Mouse (Mus musculus) olfactory bulb, adult 2 months (tissue): ENCODE measurements around the gene Cox5b. TPM values are rescaled to one million over a fixed set of nuclear protein-coding genes. Genes with fewer than 3 reads are reported as not detected.

Experiments
- H3K27ac ChIP-seq: fragments of 200-500 bp; 2 replicates; pipeline ENCODE4 v1.5.1; 2012; ENCODE audit warnings: low read depth, low read length; ENCODE audit not compliant: insufficient read depth
- H3K4me1 ChIP-seq: fragments of 200-500 bp; 2 replicates; pipeline ENCODE4 v1.6.1; 2012; ENCODE audit warnings: low read length; ENCODE audit not compliant: control insufficient read depth, insufficient read depth
- H3K4me3 ChIP-seq: fragments of 200-500 bp; 2 replicates; pipeline ENCODE4 v1.5.1; 2012; ENCODE audit warnings: mild to moderate bottlenecking, low read depth, low read length, moderate library complexity; ENCODE audit not compliant: insufficient read depth
- CTCF ChIP-seq: fragments of 200-500 bp; IDR thresholded peaks from 2 replicates; pipeline ENCODE4 v1.5.1; 2012; ENCODE audit warnings: low read depth, mild to moderate bottlenecking, low read length, moderate library complexity; ENCODE audit not compliant: insufficient read depth
- POLR2A ChIP-seq: fragments of 200-500 bp; IDR thresholded peaks from 2 replicates; pipeline ENCODE4 v1.6.1; 2012; ENCODE audit warnings: mild to moderate bottlenecking, low read depth, low read length, moderate library complexity; ENCODE audit not compliant: insufficient read depth
- WGBS: fragments of 180-500 bp; shearing (Covaris S2); methylation state at CpG from one replicate; pipeline ENCODE4 v1.1.7; 2018; 5-methylcytosine and 5-hydroxymethylcytosine counted together
- polyA plus RNA-seq: library from polyadenylated mRNA; stranded (reverse); fragments of >200 nt; gene quantifications from 2 replicates; pipeline ENCODE4 v1.2.4, GENCODE M21; 2012; ENCODE audit warnings: low replicate concordance; ENCODE audit not compliant: missing spikeins, insufficient read depth, insufficient read length

Cox5b gene
- polyA plus RNA-seq, 1 experiment = not detected

- 86% methylated on average over 9 of the region's 9 CpGs for WGBS
- no peak overlapping the region for H3K4me3 ChIP-seq
- peaks cover 7% of the 10 kb centered on the region for H3K4me1 ChIP-seq
- no peak overlapping the region for H3K27ac ChIP-seq
- TF ChIP-seq CTCF (no peak), POLR2A (no peak)
Observed at GRCm38 (mm10) chr1:36743046-36743445, 51.8 kb downstream of the Cox5b start.

Other genes with a start within 250 kb of the Cox5b start
- not detected in 2 replicates for gene Lman2l, start 246.2 kb upstream of the Cox5b start, polyA plus RNA-seq
- not detected in 2 replicates for gene Cnnm4, start 219.8 kb upstream of the Cox5b start, polyA plus RNA-seq
- not detected in 2 replicates for gene Cnnm3, start 179.6 kb upstream of the Cox5b start, polyA plus RNA-seq
- not detected in 2 replicates for gene Ankrd23, start 154.6 kb upstream of the Cox5b start, polyA plus RNA-seq
- gene Gm42417, start 152.0 kb upstream of the Cox5b start, polyA plus RNA-seq = not detected in 2 replicates
- not detected in 2 replicates for gene Ankrd39, start 144.0 kb upstream of the Cox5b start, polyA plus RNA-seq
- not detected in 2 replicates for gene Sema4c, start 133.1 kb upstream of the Cox5b start, polyA plus RNA-seq
- gene Fam178b, start 8.3 kb upstream of the Cox5b start, polyA plus RNA-seq = not detected in 2 replicates
- gene 4933424G06Rik, start 18.7 kb downstream of the Cox5b start, polyA plus RNA-seq = not detected in 2 replicates
- gene Actr1b, start 23.0 kb downstream of the Cox5b start, polyA plus RNA-seq = not detected in 2 replicates
- gene Zap70, start 70.3 kb downstream of the Cox5b start, polyA plus RNA-seq = not detected in 2 replicates